Mouse (Mus musculus) heart, embryonic 10.5 days (tissue): ENCODE data around the gene Chchd10. TPM values are rescaled to one million over a fixed set of nuclear protein-coding genes. Genes with fewer than 3 reads are reported as not detected.

Source experiments
- DNase-seq: peaks from one replicate; pipeline ENCODE4 v3.0.0-alpha.2; 2017; ENCODE audit warnings: low spot score
- H3K27ac ChIP-seq: fragments of 300-500 bp; sonication (generic); 2 replicates; pipeline ENCODE4 v1.5.1; 2016; ENCODE audit warnings: mild to moderate bottlenecking
- H3K27me3 ChIP-seq: fragments of 300-500 bp; sonication (generic); 2 replicates; pipeline ENCODE4 v1.6.1; 2016; ENCODE audit warnings: mild to moderate bottlenecking; ENCODE audit not compliant: poor library complexity, insufficient read depth, severe bottlenecking
- H3K36me3 ChIP-seq: fragments of 300-500 bp; sonication (generic); 2 replicates; pipeline ENCODE4 v1.6.1; 2016; ENCODE audit warnings: mild to moderate bottlenecking, moderate library complexity
- H3K4me1 ChIP-seq: fragments of 300-500 bp; sonication (generic); 2 replicates; pipeline ENCODE4 v1.6.1; 2016; ENCODE audit warnings: mild to moderate bottlenecking
- H3K4me3 ChIP-seq: fragments of 300-500 bp; sonication (generic); 2 replicates; pipeline ENCODE4 v1.5.1; 2016; ENCODE audit warnings: mild to moderate bottlenecking, moderate library complexity
- H3K9me3 ChIP-seq: fragments of 300-500 bp; sonication (generic); 2 replicates; pipeline ENCODE4 v1.6.1; 2016; ENCODE audit warnings: mild to moderate bottlenecking, moderate library complexity
- WGBS: fragments of 180-500 bp; shearing (Covaris S2); methylation state at CpG from one replicate; pipeline ENCODE4 v1.1.7; 2016; 5-methylcytosine and 5-hydroxymethylcytosine counted together
- polyA plus RNA-seq: library from polyadenylated mRNA; unstranded; fragments of >200 nt; fragmentation: Nextera tagmentation; extraction: Ambion mirVana; gene quantifications from 2 replicates; pipeline ENCODE4 v1.2.1, GENCODE M21; 2016

Gene Chchd10
- polyA plus RNA-seq, 1 experiment from 2014 or later = 333 TPM

DNA sequence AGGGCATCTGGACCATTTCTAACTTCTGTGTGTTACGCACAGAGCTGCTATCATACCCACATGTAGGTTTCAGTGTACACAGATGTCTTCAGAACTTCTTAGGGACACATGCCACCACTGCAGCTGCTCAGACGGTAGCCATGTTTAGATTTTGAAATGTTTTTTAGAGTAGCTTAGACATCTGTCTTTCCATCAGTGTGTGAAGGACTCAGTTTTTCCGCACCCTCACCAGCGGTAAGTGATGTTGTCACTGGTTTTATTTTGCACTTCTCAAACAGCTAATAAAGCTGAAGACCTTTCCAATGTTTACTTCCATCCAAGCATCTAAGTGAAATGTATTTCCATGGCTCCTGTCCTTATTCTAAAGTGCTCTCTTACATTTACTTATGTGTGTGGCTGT lies 26.0 kb upstream of the Chchd10 start:
- no peak for DNase-seq
- H3K4me3 ChIP-seq = no peak overlapping the region
- H3K27ac ChIP-seq = no peak overlapping the region
- 93% methylated on average over 4 of the region's 4 CpGs for WGBS
- H3K36me3 ChIP-seq = peaks cover 97% of the 10 kb centered on the region
- H3K27me3 ChIP-seq = no peaks in the 10 kb centered on the region
- no peaks in the 10 kb centered on the region for H3K9me3 ChIP-seq
- H3K4me1 ChIP-seq = 0 out of 2 replicates have a peak, but pooled peaks cover 5% of the 10 kb centered on the region

GRCm38 (mm10) chr10:75910698-75911097 lies 22.2 kb upstream of the Chchd10 start:
- 93% methylated on average over 2 of the region's 2 CpGs for WGBS
- Histone ChIP-seq H3K27me3 (no peaks in the 10 kb centered on the region), H3K27ac (no peak overlapping the region), H3K4me3 (no peak overlapping the region), H3K9me3 (no peaks in the 10 kb centered on the region), H3K36me3 (peaks cover 90% of the 10 kb centered on the region), H3K4me1 (peaks cover 20% of the 10 kb centered on the region; the same call in 1 of the 2 replicates)
- no peak for DNase-seq

GRCm38 (mm10) chr10:75913013-75913589 lies 19.8 kb upstream of the Chchd10 start:
- H3K27me3 ChIP-seq = no peaks in the 10 kb centered on the region
- H3K9me3 ChIP-seq = no peaks in the 10 kb centered on the region
- peaks cover 88% of the 10 kb centered on the region for H3K36me3 ChIP-seq
- peaks cover 29% of the 10 kb centered on the region; the same call in 1 of the 2 replicates for H3K4me1 ChIP-seq
- no peak overlapping the region for H3K27ac ChIP-seq
- no peak for DNase-seq
- WGBS = 53% methylated on average over 6 of the region's 6 CpGs
- no peak overlapping the region for H3K4me3 ChIP-seq

- peaks cover 77% of the 10 kb centered on the region for H3K36me3 ChIP-seq
- WGBS = 46% methylated on average over 7 of the region's 7 CpGs
- H3K9me3 ChIP-seq = no peaks in the 10 kb centered on the region
- no peak overlapping the region for H3K27ac ChIP-seq
- DNase-seq = no peak
- no peaks in the 10 kb centered on the region for H3K27me3 ChIP-seq
- H3K4me3 ChIP-seq = no peak overlapping the region
- H3K4me1 ChIP-seq = peaks cover 48% of the 10 kb centered on the region; the same call in 1 of the 2 replicates
These were observed 17.4 kb upstream of the Chchd10 start for GRCm38 (mm10) chr10:75915557-75915956.

- WGBS = 87% methylated on average over 8 of the region's 8 CpGs
- Histone ChIP-seq H3K36me3 (peaks cover 65% of the 10 kb centered on the region), H3K4me3 (no peak overlapping the region), H3K27ac (no peak overlapping the region), H3K4me1 (peaks cover 54% of the 10 kb centered on the region), H3K9me3 (no peaks in the 10 kb centered on the region), H3K27me3 (no peaks in the 10 kb centered on the region)
- no peak for DNase-seq
These were observed 16.1 kb upstream of the Chchd10 start for GRCm38 (mm10) chr10:75916840-75917239.

DNA sequence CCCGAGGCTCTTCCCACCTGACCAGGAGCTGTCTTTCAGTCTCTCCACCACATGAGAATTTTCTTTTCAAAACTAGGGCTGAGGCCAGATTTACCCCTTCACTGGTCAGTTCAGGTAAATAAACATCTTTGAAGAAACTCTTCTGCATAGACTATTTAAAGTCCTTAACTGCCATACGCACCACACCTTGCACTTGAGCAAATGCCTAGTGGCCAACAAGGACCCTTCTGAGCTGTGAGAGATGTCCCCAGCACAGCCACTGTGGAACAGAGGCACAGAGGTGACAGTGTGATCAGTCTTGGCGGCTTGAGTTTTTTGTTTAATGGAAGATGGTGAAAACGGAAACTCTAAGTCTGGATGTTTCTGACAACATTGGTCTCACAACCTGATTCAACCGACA lies 13.9 kb upstream of the Chchd10 start:
- peaks cover 52% of the 10 kb centered on the region for H3K4me1 ChIP-seq
- H3K27ac ChIP-seq = no peak overlapping the region
- no peaks in the 10 kb centered on the region for H3K27me3 ChIP-seq
- 91% methylated on average over 5 of the region's 5 CpGs for WGBS
- peaks cover 53% of the 10 kb centered on the region for H3K36me3 ChIP-seq
- no peak for DNase-seq
- H3K4me3 ChIP-seq = no peak overlapping the region
- H3K9me3 ChIP-seq = no peaks in the 10 kb centered on the region

DNA sequence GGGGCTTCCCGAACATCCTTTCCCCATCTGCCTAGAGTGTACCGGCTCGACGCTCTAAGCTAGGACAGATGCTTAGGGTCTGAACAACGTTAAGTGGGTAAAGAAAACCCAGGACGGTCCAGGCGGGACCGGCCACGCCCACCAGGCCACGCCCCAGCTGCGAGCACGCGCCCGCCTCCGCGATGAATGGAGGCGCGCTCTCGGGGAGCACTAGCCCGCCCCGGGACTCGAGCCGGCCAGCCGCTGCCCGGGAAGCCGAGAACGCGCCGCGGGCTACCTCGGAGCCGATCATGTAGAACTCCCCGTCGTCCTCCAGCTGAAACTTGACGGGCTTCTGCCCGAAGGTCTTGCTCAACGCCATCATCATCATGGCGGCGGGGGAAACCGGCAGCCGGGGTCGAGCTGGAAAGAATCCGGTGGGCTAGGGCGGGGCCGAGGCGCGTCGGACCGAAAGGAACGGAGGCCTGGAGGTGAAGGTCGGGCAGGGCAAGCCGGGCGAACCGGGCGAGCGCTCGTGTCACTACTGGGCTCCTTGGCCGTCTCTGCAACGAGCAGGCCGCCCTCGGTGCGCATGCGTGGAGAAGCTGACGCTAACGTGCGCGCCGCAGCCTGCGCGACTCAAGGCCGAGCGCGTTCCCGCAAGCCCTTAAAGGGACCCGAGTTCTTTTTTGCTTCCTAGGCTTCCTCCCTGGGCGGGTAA lies 11.8 kb upstream of the Chchd10 start, which contains the start of gene Smarcb1:
Smarcb1 (minus strand) TSS at position 592 of the 700 bp plus-strand sequence.
- no peaks in the 10 kb centered on the region for H3K9me3 ChIP-seq
- peaks cover 40% of the 10 kb centered on the region for H3K4me1 ChIP-seq
- peak within 1 kb of the TSS; percentile 99 for H3K27ac ChIP-seq
- H3K27me3 ChIP-seq = peaks cover 10% of the 10 kb centered on the region
- peaks cover 47% of the 10 kb centered on the region for H3K36me3 ChIP-seq
- whole genome bisulfite sequencing = under 1% methylated on average over 76 of the region's 76 CpGs
- DNase-seq = peak; percentile 97
- H3K4me3 ChIP-seq = peak within 1 kb of the TSS; percentile 93

GRCm38 (mm10) chr10:75921726-75922560 lies 11.0 kb upstream of the Chchd10 start:
- H3K4me3 ChIP-seq = peak overlapping the region; percentile 93
- H3K4me1 ChIP-seq = peaks cover 41% of the 10 kb centered on the region
- no peaks in the 10 kb centered on the region for H3K9me3 ChIP-seq
- H3K27me3 ChIP-seq = peaks cover 16% of the 10 kb centered on the region
- peak overlapping the region; percentile 99 for H3K27ac ChIP-seq
- H3K36me3 ChIP-seq = peaks cover 47% of the 10 kb centered on the region
- no peak for DNase-seq
- WGBS = 7% methylated on average over 22 of the region's 22 CpGs

GRCm38 (mm10) chr10:75924324-75924723 lies 8.6 kb upstream of the Chchd10 start:
- WGBS = 66% methylated on average over 2 of the region's 2 CpGs
- no peak overlapping the region for H3K27ac ChIP-seq
- no peaks in the 10 kb centered on the region for H3K9me3 ChIP-seq
- peaks cover 40% of the 10 kb centered on the region for H3K27me3 ChIP-seq
- DNase-seq = no peak
- no peak overlapping the region for H3K4me3 ChIP-seq
- peaks cover 37% of the 10 kb centered on the region for H3K36me3 ChIP-seq
- H3K4me1 ChIP-seq = peaks cover 30% of the 10 kb centered on the region

DNA sequence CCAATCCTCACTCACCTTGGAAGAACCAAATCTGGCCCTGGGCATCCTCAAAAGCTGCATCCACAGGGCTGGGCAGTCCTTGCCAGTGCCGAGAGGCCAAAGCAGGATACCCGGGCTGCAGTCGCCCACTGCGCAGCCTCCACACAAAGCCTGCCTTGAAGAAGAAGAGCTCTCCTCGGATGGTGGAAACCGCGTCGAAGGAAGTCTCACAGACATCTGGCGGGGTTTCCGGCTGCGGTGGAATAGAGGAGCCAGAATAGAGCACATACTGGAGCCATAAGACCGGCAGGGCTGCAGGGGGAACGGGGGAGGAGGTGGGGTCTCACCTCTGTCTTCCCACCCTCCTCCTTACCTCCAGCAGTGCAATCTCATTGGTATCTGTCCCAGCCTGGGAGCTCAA lies 6.5 kb upstream of the Chchd10 start:
- Histone ChIP-seq H3K36me3 (peaks cover 37% of the 10 kb centered on the region), H3K4me1 (peaks cover 23% of the 10 kb centered on the region), H3K9me3 (no peaks in the 10 kb centered on the region), H3K4me3 (no peak overlapping the region), H3K27ac (no peak overlapping the region), H3K27me3 (peaks cover 61% of the 10 kb centered on the region)
- WGBS = 48% methylated on average over 13 of the region's 13 CpGs
- DNase-seq = no peak

DNA sequence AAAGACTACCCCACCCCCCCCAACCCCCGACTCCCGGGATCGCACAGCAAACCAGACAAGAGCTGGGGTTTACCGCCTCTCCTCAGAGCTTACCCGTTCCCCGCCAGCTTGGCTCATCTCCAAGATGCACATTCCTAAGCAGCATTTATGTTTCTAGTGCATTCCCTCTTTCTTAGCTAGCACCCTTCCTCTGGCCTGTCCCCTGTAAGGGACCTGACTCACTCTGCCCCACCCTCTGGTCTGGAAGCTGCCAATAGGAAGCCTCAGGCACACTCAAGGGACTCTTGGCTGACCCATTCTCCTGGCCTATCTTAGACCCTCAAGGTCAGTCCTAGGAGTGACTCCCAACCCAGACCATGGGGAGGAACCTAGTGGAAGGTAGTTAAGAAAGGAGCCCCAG lies 2.6 kb upstream of the Chchd10 start:
- Histone ChIP-seq H3K4me1 (peaks cover 36% of the 10 kb centered on the region), H3K27me3 (peaks cover 91% of the 10 kb centered on the region), H3K9me3 (no peaks in the 10 kb centered on the region), H3K4me3 (no peak overlapping the region), H3K27ac (no peak overlapping the region), H3K36me3 (peaks cover 22% of the 10 kb centered on the region)
- DNase-seq = no peak
- 27% methylated on average over 6 of the region's 6 CpGs for WGBS

GRCm38 (mm10) chr10:75931311-75931710 lies 1.6 kb upstream of the Chchd10 start:
- peaks cover 87% of the 10 kb centered on the region for H3K27me3 ChIP-seq
- no peaks in the 10 kb centered on the region for H3K9me3 ChIP-seq
- DNase-seq = no peak
- peaks cover 16% of the 10 kb centered on the region for H3K36me3 ChIP-seq
- no peak overlapping the region for H3K27ac ChIP-seq
- 23% methylated on average over 7 of the region's 7 CpGs for WGBS
- peak overlapping the region; percentile 74 for H3K4me3 ChIP-seq
- peaks cover 45% of the 10 kb centered on the region for H3K4me1 ChIP-seq
